Mouse (Mus musculus) testis, postnatal 14 days (tissue): ENCODE data around the gene Musk.
A peak's percentile ranks its signal among the peaks of the same experiment; 100 is the strongest.
"Not testable (repeated sequence)": the region's sequence is repeated elsewhere in the genome, so short reads cannot be mapped to it uniquely, and the experiment has no call there.

ENCODE experiments used
- DNase-seq: peaks from one replicate; pipeline ENCODE4 v3.0.0; 2021; ENCODE audit warnings: low spot score

Musk gene

GRCm38 (mm10) chr4:58285687-58286086 is at the start of gene Musk:
Gene Musk (plus strand): TSS chr4:58285960.
- no peak for DNase-seq

GRCm38 (mm10) chr4:58240416-58240815 is 45.3 kb upstream of the Musk start:
- DNase-seq, result no peak

GRCm38 (mm10) chr4:58245544-58245943 is 40.2 kb upstream of the Musk start:
- no peak for DNase-seq

GRCm38 (mm10) chr4:58252381-58252780 is 33.4 kb upstream of the Musk start:
- no peak for DNase-seq

GRCm38 (mm10) chr4:58253410-58253809 is 32.4 kb upstream of the Musk start:
- DNase-seq, result no peak

- DNase-seq, result not testable (repeated sequence)
These were observed 25.0 kb upstream of the Musk start for GRCm38 (mm10) chr4:58260767-58261166.

- no peak for DNase-seq
These were observed 19.5 kb upstream of the Musk start for GRCm38 (mm10) chr4:58266294-58266693.

GRCm38 (mm10) chr4:58268897-58269542 is 16.7 kb upstream of the Musk start:
- DNase-seq, result no peak

GRCm38 (mm10) chr4:58269961-58270360 is 15.8 kb upstream of the Musk start:
- no peak for DNase-seq

- no peak for DNase-seq
These were observed 14.8 kb upstream of the Musk start for GRCm38 (mm10) chr4:58270956-58271355.

GRCm38 (mm10) chr4:58271504-58272162 is 14.1 kb upstream of the Musk start:
- no peak for DNase-seq

- no peak for DNase-seq
These were observed 10.4 kb upstream of the Musk start for GRCm38 (mm10) chr4:58275261-58275895.

- DNase-seq, result peak; percentile 27
These were observed 7.4 kb upstream of the Musk start for GRCm38 (mm10) chr4:58278368-58278767.

GRCm38 (mm10) chr4:58280121-58280520 is 5.6 kb upstream of the Musk start:
- no peak for DNase-seq

- no peak for DNase-seq
These were observed 769 bp downstream of the Musk start for GRCm38 (mm10) chr4:58286368-58287090.

GRCm38 (mm10) chr4:58288753-58289152 is 3.0 kb downstream of the Musk start:
- DNase-seq, result no peak

- DNase-seq, result no peak
These were observed 6.1 kb downstream of the Musk start for GRCm38 (mm10) chr4:58291828-58292227.

GRCm38 (mm10) chr4:58293099-58293498 is 7.3 kb downstream of the Musk start:
- no peak for DNase-seq

GRCm38 (mm10) chr4:58303862-58304261 is 18.1 kb downstream of the Musk start:
- DNase-seq, result no peak

- no peak for DNase-seq
These were observed 18.8 kb downstream of the Musk start for GRCm38 (mm10) chr4:58304564-58304963.

- DNase-seq, result no peak
These were observed 21.7 kb downstream of the Musk start for GRCm38 (mm10) chr4:58307421-58307820.

- no peak for DNase-seq
These were observed 27.6 kb downstream of the Musk start for GRCm38 (mm10) chr4:58313344-58313743.
